Mouse (Mus musculus) ES-E14 (cell line): ENCODE data around the gene Trim3.

Experiments
- CHD2 ChIP-seq: IDR thresholded peaks from 2 replicates; pipeline ENCODE4 v1.6.1; 2014; ENCODE audit warnings: mild to moderate bottlenecking, low read depth, low read length, inconsistent platforms
- ZNF384 ChIP-seq: IDR thresholded peaks from 2 replicates; pipeline ENCODE4 v1.6.1; 2012; ENCODE audit warnings: low read depth, low read length, inconsistent platforms

DNA sequence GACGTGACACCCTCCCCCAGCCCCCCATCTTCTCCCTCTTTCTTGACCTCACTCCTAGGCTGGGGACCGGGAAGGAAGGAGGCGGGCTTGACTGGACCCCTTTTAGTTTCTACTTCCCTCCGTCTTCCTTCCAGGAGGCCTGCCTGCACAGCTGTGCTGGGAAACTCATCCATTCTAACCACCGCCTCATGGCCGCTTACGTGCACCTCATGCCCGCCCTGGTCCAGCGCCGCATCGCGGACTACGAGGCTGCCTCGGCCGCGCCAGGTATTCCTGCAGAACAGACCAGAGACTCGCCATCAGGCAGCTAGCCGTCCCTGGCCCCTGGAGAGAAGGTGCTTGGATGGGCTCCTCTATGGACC lies 7.5 kb upstream of the Trim3 start:
- TF ChIP-seq CHD2 (no peak), ZNF384 (no peak)
